Mouse (Mus musculus) E14TG2a.4 (cell line): Measurements from ENCODE around the gene Myod1.

ENCODE experiments used
- H3K27me3 ChIP-seq: 2 replicates; pipeline ENCODE4 v1.6.1; 2014; ENCODE audit warnings: low read length, control low read depth; ENCODE audit not compliant: insufficient read depth
- H3K36me3 ChIP-seq: 2 replicates; pipeline ENCODE4 v1.6.1; 2014; ENCODE audit warnings: low read length, control low read depth; ENCODE audit not compliant: insufficient read depth
- H3K4me1 ChIP-seq: replicated peaks from 2 replicates; pipeline ENCODE4 v1.6.1; 2014; ENCODE audit warnings: low read depth, low read length, control low read depth
- H3K4me3 ChIP-seq: replicated peaks from 2 replicates; pipeline ENCODE4 v1.5.1; 2014; ENCODE audit warnings: mild to moderate bottlenecking, low read length
- H3K9me3 ChIP-seq: 2 replicates; pipeline ENCODE4 v1.6.1; 2014; ENCODE audit warnings: low read length, control low read depth
- CTCF ChIP-seq: conservative IDR thresholded peaks from 2 replicates; pipeline ENCODE4 v1.5.1; 2014; ENCODE audit warnings: low read length
- NANOG ChIP-seq: IDR thresholded peaks from 2 replicates; pipeline ENCODE4 v1.6.1; 2014; ENCODE audit warnings: borderline replicate concordance, low read length, mixed read lengths
- POU5F1 ChIP-seq: IDR thresholded peaks from 2 replicates; pipeline ENCODE4 v1.6.1; 2014; ENCODE audit warnings: low read length, borderline replicate concordance

Myod1 gene

DNA sequence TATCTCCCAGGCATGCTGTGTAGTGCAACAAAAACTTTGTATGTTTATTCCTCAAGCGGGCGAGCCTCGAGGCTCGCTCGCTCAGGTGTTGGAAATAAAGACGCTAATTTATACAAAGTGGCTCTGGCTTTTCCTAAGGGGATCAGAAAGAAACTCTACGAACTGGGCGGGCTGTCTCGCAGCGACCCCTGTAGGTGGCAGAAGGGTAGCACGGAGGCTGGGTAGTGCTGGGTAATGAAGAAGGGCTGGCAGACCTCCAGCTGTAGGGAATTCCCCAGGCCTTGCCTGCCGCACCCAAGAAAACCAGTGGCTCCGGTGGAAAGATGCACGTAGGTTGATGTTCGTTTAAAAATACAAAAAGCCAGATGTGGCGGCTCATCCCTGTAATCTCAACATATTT, 2.7 kb downstream of the Myod1 start:
- no peaks in the 10 kb centered on the region for H3K36me3 ChIP-seq
- H3K9me3 ChIP-seq, result no peaks in the 10 kb centered on the region
- peaks cover 23% of the 10 kb centered on the region for H3K4me1 ChIP-seq
- peaks cover 55% of the 10 kb centered on the region for H3K27me3 ChIP-seq
- H3K4me3 ChIP-seq, result no peak overlapping the region
- TF ChIP-seq NANOG, result no peak
- TF ChIP-seq CTCF, result peak; percentile 62

DNA sequence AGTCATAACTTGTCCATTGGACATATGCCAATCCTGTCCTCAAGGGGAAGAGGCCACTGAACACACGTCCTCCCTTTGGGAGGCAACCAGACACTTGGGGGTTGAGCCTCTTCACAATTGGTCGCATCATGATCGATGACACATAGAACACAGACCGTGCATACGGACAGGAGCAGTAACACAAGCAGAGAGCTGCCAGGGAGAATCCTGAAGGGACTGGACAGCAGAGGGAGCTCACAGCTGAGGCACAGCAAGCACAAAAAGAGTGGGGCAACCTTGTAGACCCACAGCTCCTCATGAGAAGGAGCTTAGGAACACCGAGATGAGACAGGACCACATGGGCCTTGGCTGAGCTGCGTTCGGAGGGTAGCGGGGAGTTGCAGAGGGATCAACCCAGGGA, 4.4 kb downstream of the Myod1 start:
- no peaks in the 10 kb centered on the region for H3K36me3 ChIP-seq
- no peak overlapping the region for H3K4me3 ChIP-seq
- TF ChIP-seq CTCF (no peak), POU5F1 (no peak), NANOG (no peak)
- peaks cover 23% of the 10 kb centered on the region for H3K4me1 ChIP-seq
- H3K27me3 ChIP-seq, result peaks cover 40% of the 10 kb centered on the region
- no peaks in the 10 kb centered on the region for H3K9me3 ChIP-seq

DNA sequence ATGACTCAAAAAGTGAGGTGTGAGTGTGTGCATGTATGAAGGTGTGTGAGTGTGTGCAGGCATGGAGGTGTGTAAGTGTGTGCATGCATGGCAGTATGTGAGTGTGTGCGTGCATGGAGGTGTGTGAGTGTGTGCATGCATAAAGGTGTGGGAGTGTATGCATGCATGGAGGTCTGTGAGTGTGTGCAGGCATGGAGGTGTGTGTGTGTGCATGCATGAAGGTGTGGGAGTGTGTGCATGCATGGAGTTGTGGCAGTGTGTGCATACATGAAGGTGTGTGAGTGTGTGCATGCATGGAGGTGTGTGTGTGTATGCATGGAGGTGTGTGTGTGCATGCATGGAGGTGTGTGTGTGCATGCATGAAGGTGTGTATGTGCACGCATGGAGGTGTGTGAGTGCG, 11.2 kb downstream of the Myod1 start:
- H3K36me3 ChIP-seq, result no peaks in the 10 kb centered on the region
- H3K4me3 ChIP-seq, result no peak overlapping the region
- no peaks in the 10 kb centered on the region for H3K4me1 ChIP-seq
- H3K9me3 ChIP-seq, result no peaks in the 10 kb centered on the region
- TF ChIP-seq POU5F1 (no peak), NANOG (no peak), CTCF (no peak)
- H3K27me3 ChIP-seq, result peaks cover 3% of the 10 kb centered on the region; the same call in 1 of the 2 replicates

GRCm38 (mm10) chr7:46389456-46390085, 13.3 kb downstream of the Myod1 start:
- no peak overlapping the region for H3K4me3 ChIP-seq
- TF ChIP-seq CTCF, result no peak
- TF ChIP-seq POU5F1, result no peak
- TF ChIP-seq NANOG, result no peak
- no peaks in the 10 kb centered on the region for H3K9me3 ChIP-seq
- peaks cover 17% of the 10 kb centered on the region for H3K27me3 ChIP-seq
- peaks cover 4% of the 10 kb centered on the region; the same call in 1 of the 2 replicates for H3K4me1 ChIP-seq
- H3K36me3 ChIP-seq, result no peaks in the 10 kb centered on the region

DNA sequence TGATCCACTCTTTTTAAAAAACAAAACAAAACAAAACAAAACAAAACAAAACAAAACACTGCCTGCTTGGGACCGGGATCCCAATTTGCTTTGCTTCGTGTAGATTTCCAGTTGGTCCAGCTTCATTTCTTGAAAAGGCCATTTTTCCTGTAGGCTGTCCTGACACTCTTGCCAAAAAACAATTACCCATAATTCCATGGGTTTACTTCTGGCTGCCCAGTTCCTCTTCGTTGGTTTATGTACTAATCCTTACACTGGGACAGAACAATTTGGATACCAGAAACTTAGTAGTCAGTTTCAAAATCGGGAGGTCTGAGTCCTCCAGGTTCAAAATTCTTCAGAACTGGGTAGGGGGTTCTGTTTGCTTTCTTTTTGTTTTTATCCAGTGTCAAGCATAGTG, 14.0 kb downstream of the Myod1 start:
- Histone ChIP-seq H3K9me3 (no peaks in the 10 kb centered on the region), H3K4me1 (peaks cover 4% of the 10 kb centered on the region; the same call in 1 of the 2 replicates), H3K36me3 (no peaks in the 10 kb centered on the region), H3K27me3 (peaks cover 23% of the 10 kb centered on the region), H3K4me3 (no peak overlapping the region)
- TF ChIP-seq POU5F1, result no peak
- no peak for TF ChIP-seq CTCF
- TF ChIP-seq NANOG, result no peak

DNA sequence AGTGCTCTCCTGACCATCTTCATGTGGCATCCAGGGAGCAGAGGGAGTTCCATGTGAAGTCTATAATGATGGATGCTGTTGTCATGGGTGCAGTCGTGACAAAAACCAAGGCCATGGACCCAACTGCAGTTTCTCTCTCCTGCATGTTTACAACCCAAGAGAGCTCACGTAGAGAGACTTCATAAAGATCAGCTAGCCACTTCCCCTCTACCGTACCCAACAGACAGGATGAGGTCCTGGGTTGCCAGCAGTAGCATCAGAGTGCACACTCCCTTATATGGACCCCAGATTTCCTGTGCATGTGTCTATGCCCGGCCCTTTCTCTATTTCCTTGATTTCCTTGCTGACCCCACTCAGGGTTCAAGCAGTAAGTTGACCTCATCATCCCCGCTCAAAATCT, 15.4 kb downstream of the Myod1 start:
- Histone ChIP-seq H3K9me3 (no peaks in the 10 kb centered on the region), H3K36me3 (no peaks in the 10 kb centered on the region), H3K4me1 (peaks cover 8% of the 10 kb centered on the region), H3K27me3 (peaks cover 34% of the 10 kb centered on the region), H3K4me3 (no peak overlapping the region)
- TF ChIP-seq POU5F1 (no peak), CTCF (no peak), NANOG (no peak)

DNA sequence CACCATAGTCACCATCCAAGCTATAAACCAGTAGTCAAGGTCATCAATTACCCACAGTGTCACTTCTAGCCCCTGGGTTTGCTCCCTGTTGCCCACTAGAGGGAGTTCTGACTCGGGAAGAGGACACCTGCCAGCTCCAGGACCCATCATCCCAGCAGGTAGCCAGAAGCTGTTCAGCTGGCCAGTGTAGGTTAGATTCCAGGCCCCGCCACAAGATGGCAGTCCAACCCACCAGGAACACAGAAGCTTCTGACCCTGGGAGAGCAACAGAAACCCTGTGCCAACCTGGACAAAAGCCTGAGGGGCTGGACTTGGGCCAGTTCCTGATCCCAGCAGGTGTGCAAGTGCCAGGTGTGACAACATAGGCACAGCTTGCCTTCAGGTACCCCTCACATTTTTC, 16.8 kb downstream of the Myod1 start:
- no peak overlapping the region for H3K4me3 ChIP-seq
- H3K36me3 ChIP-seq, result no peaks in the 10 kb centered on the region
- H3K27me3 ChIP-seq, result peaks cover 48% of the 10 kb centered on the region
- TF ChIP-seq CTCF (peak; percentile 94), POU5F1 (no peak), NANOG (0 out of 2 replicates have a peak, but pooled peaks have one; percentile 18)
- peaks cover 16% of the 10 kb centered on the region for H3K4me1 ChIP-seq
- H3K9me3 ChIP-seq, result no peaks in the 10 kb centered on the region

DNA sequence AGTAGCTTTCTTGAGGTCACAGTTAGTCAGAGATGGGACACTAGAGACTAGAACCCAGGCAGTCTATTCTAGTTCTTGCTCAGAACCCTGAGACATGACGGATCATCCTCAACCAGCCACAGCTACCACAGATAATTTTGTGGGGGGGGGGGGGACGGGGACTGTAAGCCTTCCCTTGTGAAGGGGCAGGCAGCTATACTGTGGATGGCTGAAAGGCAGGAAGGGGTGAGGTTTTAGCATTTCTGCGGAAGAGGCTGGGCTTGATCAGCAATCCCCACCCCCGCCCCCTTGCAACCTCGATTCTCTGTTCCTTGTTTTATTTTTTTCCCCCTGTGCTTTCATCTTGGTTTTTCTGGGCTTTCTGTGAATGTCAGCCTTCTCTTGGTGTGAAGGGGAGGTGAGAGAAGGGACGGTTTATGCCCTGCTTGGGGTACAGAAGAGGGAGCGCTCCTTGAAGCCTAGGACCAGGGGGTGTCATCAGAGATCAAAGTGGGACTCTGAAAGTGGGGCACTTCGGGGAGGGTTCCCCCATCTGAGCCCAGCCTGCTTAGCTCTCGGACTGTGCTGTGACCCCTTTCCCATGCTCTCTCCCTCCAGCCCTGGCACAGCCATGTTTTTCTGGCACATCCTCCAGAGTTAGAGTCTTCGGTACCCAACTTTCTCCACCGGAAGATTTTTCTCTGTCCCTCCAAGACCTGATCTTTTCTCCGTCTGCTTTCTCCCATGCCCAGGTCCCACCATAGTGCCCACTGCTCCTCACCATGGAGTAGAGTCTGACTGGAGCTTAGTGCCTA, 17.6 kb downstream of the Myod1 start:
- TF ChIP-seq CTCF (no peak), POU5F1 (no peak), NANOG (no peak)
- H3K4me3 ChIP-seq, result no peak overlapping the region
- H3K9me3 ChIP-seq, result no peaks in the 10 kb centered on the region
- H3K4me1 ChIP-seq, result peaks cover 17% of the 10 kb centered on the region
- peaks cover 56% of the 10 kb centered on the region for H3K27me3 ChIP-seq
- no peaks in the 10 kb centered on the region for H3K36me3 ChIP-seq

DNA sequence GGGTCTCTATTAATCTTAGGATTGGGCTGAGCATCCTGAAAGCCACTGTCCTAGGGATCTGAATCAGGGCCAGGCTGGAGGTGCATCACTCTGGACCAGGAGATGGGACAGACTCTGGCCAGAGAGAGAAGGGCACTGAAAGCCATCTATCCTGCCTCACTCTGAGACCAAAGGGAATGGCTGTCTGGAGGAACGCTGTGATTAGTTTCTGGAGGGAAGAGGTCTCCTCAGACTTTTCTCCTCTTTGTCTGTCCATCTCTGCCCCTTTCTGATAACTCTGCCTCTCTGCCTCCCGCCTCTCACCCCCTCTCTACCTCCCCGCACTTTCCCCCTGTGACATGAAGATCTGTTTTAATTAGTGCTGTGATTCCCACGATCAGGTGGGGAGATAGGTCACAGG, 18.7 kb downstream of the Myod1 start:
- peaks cover 17% of the 10 kb centered on the region for H3K4me1 ChIP-seq
- H3K4me3 ChIP-seq, result no peak overlapping the region
- no peaks in the 10 kb centered on the region for H3K36me3 ChIP-seq
- H3K27me3 ChIP-seq, result peaks cover 66% of the 10 kb centered on the region
- H3K9me3 ChIP-seq, result no peaks in the 10 kb centered on the region
- TF ChIP-seq CTCF (no peak), NANOG (no peak), POU5F1 (no peak)
